Mouse (Mus musculus) urinary bladder, adult 18-20 months (tissue): ENCODE measurements at regions not wholly inside any gene's neighbourhood (a gene's known extent, or its start where the extent isn't known, plus 50 kb on each side); places are given as distances from the start of the nearest gene placed in this dataset.

Experiments used
- DNase-seq, 2 experiments: peaks; one replicate each; pipeline ENCODE4 v3.0.0; 2022; ENCODE audit warnings: low spot score in 2 of 2, mixed read lengths in 2 of 2

DNA sequence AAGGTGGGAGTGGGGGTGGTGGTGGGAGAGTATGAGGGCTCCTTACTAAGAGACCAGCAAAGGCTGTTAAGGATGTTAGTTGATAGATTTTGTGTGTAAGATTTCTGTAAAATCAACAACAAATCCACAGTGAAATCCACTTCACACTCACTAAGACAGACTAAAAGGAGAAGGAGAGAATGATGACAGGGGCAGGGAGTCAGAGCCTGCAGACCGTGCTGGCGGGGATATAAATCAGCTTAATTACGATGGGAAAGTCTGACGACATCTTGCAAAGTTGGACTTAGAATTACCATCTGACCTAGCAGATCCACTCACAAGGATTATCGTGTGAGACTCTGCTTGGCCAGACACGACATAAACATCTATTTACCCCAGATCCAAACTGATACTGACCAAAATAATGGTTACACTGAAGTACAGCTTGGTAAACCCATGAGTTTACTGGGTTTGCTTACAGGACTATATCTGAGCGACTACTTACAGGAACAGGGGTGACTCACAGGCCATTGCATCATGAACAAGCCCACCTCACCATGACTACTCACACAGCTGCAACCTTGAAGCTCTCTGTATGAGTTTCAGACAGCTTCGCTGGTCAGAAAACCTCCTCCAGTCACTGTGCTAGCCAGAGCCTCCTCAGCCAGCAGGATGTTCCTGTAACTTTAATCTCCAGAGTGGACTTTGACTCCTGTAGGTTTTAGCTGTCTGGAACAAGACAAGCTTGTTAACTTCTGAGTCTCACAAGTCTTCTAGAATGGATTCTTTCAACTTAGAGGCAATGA is 50.5 kb upstream of the Ednra start:
- no peak for DNase-seq

DNA sequence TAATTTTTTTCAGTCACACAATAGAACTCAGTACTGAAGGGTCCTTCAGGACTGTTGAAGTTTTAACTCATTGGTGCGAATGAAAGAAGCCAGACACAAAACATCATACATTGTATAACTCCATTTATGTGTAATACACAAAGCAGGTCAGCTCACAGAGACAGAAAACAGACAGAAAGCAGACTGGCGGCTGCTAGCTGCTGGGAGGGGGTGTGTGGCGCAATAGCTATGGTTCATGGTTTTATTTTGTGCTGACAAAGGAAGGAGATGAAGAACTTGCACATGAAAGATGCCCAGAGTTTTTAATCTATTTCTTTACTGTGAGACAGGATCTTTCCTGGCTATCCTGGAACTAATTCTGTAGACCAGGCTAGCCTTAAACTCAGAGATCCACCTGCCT is 51.3 kb upstream of the Ednra start:
- no peak for DNase-seq

DNA sequence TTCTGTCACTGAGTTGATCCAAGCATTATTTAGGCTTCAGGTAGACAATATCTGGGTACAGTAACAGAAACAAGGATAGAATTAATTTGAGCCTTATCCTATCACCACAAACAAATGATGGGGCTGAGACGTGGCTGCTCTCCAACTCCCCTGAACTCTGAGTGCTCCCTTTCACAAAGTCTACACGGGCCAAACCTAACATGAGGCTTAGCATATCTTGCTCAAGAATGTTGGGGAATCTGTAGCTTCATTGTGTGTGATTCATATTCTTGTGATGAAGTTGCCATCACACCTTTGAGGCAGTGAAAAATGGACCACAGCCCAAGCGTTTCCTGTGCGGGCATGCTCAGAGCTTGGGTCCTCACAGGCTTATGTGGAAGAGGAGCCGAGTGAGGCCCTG is 53.3 kb upstream of the Ednra start:
- DNase-seq = no peak

DNA sequence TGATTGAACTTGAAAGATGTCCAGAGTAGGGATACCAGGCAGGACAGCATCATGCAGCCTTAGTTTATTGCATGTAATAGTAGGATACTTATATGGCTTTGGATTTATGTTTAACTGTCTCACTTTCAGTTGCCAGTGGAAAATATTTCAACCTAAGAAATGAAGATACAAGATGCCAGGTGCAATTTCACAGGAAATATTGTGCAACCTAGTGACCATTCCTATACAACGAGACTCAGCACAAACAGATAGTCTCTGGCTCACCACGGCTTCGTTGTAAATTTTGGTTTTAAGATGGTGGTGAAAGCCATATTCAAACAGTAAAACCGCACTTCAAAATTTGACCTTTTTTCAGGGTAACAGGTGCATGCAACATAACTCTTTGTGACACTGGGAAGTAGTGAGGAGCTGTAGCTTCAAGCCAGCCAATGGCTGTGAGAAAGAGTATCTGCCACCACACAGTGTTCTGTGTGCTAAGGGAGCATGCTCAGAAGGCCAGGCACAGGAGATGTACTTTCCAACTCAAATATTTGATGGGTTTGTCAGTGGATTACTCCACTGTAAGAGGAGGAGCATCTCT is 61.5 kb upstream of the Ednra start:
- DNase-seq = no peak

DNA sequence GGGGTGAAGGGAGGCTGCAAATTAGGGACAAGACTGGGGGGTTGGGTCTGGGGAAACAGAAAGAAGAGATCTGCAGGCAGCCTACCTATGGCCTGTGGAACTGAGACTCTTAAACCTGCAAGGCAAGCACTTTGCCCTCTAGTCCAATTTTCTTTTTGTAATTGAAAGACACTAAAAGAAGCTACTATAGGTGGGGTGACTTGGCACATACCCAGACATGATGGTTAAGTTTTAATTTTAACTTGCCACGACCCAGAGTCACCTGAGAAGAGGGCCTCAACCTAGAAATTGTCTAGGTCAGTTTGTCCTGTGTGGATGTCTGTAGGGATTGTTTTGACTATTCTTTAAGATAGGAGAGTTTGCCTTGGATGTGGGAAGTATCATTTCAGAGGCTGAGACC is 70.6 kb upstream of the Ednra start:
- DNase-seq = no peak

DNA sequence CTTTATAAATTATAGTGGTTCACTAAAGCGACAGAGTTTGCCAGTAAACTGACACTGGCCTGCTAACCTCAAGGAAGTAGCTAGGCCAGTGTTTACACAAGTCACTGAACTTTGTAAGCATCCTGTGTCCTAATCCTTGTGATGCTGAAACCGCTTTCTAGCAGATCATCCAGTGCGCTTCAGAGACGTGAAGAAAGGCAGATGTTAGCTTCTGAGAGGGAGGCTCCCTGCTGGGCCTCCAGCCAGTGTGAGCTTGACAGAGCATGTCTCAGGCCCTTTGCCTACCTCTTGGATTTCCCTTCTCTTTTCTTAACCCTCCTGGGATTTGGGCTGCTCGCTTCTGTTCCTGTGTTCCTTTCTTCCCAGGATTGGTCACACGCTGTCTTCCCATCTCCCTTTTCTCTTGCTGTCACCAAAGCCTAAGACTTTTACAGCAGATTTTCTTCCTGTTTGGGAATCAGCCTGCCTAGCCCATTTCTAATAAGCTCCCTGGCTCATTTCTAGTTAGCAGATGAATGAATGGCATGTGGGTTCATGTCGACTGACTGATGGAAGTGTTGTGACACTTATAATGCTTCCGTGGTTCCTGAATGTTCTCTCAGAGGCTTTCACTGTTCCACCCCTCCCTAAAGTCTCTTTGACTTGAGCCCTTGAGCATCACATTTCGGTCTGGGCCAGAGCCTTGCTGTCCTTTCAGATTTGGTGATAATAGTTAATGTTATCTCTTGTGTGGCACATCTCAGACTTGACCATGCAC is 79.1 kb upstream of the Ednra start:
- no peak for DNase-seq

DNA sequence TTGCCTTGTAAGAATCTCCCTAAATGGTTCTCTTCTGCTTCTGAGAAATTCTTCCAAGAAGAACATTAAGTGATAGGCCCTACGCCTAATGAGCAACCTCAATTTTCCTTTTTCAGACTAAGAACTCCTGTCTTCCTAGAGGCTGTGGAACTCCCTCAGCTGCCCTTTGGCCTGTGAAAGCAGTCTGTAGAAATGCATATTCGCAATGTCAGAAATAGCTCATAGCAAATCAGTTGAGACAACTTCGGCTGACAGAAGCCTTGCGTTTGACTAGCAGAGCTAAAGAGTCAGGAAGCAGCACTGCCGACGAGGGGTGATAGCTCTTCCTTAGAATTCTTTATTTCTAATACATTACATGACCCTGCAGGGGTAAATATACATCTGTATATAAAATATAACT is 80.3 kb upstream of the Ednra start:
- DNase-seq = no peak

DNA sequence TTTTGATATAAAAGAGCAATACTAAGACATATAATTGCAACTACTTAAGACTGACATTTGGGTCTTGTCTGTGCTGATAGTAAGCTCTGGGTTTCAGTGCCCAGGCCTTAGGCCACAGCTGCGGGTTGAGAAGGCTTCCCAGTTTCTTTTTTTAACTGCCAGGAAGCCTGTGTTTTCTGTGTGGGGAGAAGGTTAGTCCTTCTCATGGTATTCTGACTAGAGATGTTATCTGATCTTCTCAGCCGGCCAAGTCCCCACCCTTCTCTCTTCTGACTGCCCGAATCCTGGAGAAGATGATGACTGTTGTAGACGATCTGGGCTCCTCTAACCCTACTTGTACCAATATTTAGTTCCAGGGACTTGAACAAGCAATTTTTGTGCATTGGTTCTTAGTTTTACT is 80.7 kb upstream of the Ednra start:
- no peak for DNase-seq

DNA sequence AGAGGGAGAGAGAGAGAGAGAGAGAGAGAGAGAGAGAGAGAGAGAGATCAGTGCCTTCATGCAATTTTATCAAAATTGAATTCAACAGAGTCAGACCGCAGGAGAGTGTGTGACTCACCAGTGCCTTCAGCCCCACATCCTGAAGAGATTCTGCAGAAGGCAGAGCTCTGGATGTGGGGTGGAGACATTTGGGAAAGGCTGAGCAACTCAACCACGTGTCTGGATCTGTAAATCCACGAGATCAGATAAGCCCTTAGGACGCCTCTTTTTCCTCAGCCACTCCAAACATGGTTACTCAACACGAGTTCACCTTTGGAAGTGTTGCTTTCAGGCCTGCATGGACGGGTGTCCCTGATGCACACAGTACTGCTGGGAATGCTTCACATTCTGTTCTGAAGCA is 81.4 kb upstream of the Ednra start:
- peak in 1 of 2 experiments; percentile 5 for DNase-seq

DNA sequence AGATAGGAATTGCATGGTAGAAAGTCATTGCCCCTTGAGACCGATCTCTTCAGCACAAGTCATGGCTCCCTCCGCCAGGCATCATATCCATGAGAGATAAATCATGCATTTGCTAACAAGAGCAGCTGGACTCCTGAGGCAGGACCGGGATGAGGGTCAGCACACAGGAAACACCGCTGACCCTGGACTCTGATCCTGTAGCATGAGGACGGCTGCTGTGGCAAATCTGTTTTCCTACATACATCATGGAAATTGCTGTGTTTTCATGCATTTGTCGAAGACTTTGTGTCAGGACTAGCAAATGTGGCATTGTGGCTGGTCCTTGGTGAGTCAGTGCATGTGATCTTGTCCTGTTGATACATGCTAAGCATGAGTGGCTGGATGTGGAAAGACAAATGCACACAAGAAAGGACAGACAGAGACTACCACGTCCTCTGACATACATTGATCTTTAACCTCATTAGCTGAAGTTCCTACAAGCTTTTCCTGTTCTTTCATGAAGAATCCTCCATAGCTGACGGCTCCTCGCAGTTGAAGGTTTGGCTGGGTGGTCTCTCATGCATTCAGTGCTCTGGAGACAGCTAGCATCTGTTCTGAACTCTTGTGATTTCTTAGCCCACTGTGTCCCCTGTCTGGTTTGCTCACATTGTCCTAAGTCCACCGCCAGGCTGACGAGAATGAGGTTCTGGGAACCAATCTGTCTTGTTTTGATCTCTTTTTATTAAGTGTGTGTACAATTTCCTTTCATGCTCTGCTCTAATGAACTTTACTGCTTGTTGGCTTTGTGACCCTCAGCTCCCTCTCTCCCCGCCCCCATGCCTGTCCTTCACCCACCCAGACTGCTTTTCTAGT is 90.8 kb upstream of the Ednra start:
- DNase-seq = no peak

DNA sequence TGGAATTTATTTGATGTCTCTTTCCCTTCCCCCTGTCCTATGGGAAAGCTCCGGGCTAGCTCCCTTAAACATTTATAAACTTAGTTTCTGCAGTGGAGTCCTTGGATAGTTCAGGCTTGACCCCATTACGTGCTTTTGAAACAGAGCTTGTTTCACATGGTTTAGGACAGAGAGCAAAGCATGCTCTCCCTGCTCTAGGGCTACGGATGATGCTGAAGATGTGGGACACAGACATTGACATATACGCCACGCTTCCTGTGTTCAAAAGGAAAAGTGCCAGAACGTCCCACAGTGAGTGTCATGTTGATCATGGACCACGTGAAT is 91.3 kb upstream of the Ednra start:
- no peak for DNase-seq

DNA sequence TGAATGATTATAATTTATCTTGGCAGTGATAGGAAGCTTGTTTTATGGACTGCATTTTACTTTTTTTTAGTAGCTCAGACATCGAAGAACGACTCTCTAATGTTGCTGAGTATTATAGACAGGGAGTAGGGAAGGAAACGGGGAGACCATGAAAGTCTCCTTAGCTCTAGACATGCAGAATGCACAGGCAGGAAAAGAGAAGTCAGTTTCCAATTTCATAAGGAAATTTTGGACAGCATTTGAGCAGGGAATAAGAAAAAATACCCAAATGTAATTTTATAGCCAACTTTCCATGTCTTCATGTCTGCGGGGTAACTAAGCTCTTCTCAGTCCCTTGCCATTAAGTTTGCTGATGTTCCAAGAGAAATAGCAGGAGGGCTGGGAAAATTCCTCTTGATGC is 92.0 kb upstream of the Ednra start:
- DNase-seq = no peak

DNA sequence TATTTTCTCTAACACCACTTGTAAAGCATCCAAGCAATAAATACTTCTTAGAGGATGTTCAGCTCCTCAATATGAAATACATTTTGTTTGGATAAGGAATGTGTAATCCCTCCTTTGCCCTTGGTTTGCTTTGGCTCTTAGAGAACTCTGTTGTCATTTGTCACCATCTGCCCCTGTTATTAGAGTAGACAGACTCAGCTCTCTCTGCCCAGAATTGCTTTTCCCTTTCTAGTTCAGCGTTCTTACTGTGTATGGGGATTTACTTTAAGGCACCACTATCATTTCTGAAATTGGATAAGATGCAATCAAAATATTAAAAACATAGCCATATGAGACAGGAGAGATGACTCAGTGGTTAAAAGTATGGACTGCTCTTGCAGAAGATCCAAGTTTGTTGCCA is 101.5 kb upstream of the Ednra start:
- DNase-seq = no peak

DNA sequence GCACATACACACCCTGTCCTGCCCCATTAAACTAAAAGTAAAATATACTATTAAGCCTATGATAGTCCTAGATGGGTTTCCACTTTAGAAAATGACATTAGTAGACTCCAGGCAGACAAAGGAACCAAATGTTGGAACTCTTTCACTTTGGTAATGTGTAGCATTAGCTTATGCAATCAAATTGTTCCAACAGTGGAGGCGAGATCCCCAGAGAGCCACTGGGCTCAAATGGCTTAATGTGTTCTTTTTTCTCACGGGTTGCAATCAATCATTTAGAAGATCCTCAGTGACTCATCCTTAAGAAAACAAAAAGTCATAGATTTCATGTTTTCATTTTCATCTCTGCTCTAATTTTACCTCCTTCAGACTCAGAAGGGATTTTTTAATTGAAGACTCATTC is 102.0 kb upstream of the Ednra start:
- no peak for DNase-seq

DNA sequence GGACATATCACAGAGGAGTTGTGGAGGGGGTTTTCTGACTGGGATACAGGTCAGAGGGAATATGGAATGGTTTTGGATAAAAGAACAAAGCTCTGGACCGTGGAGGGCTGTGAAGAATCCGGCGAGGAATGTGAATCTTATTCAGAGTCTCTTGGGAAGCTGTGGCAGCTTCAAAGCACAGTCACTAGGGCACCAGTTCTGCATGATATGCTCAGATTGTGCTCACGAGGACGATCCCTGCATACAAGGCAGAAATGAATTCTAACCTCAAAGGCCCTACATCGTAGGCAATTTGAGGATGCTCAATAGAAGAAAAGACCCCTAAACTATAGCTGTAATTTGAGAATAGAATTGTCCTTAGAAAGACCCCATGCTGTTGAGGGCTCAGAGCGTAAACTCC is 103.8 kb upstream of the Ednra start:
- no peak for DNase-seq

DNA sequence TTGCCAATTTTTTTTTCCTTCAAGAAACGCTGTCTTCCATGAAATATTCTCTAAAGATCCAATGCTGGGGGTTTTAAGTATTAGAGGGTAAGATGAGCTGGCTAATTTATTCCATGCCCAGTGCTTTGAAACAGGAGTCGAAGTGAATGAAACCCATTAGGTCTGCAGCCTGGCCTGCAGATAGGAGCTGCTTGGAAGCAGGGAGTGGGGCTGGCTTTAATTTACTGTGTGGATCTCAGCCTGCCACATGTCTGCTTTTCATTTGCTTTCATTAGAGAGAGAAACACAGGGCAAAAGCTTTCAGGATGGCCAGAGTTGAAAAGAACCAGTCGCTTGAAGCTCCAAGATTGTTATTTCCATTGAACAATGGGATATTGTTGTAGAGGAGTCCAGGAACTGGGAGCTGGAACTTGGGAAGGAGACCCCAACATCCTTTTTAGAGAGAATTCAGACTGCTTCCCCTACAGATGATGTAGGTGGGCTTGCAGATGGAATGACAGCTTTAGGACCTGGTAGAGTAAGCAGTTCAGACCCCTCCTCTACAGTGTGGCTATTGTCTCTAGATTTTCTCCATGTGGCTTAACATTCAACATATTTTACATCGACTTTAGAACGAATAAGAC is 105.0 kb upstream of the Ednra start:
- DNase-seq = no peak

DNA sequence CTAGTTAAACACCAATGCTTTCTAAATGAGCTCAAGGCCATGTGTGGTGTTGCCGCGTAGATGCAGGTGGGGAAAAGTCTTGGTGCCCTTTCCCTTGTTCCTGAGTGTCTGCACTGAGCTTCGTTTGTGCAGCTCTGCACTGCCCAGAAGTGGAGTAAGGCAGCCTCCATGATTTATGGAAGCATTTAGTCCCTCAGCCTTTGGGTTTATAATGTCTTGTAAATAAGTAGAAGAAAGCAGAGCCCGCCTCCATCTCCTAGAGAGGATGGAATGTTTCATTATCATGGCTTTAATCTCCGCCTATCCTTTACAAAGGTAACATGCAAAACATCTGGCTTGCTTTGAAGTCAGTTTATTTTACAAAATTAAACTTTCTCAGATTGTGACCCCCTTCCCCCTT is 105.5 kb upstream of the Ednra start:
- no peak for DNase-seq

DNA sequence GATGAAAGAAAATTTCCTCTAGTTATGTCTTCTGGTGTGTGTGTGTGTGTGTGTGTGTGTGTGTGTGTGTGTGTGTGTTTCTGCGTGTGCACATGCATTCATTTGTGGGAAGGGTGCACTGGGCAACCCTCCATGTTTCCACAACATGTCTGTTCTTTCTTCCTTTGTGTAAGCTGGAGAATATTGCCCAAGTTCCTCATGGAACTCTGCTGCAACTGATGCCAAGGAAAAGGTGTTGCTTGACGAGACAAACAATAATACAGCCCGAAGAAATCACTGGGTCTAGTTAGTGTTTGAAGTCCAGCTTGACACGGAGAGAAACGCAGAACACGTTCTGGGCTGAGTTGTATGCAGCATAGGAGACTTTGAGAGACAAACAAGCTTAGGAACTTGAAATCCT is 110.0 kb upstream of the Ednra start:
- DNase-seq = no peak

DNA sequence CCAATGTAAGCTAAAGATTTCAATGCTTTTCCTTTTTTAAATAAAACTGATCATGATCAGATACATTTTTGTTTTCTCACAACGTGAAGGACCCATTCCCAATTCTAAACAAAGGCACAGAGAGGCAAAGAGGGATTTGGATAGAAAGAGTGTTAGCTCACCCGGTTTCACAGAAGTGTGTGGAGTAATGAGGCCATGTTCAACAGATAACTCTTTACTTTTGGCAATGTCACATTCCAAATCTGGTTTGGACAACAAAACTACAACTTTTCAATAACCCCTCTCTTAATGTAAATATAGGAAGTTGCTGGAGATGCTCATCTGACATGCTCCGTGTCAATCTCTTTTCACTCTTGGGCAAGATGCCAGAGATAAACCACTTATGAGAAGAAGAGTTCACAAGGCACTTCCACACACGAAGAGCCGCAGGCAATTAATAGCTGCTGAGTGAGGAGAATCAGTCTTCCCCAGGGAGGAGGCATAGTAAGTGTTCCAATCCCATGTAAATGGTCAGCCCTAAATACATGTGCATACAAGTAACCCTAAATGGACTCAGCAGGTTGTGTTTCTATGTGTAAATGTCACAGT is 112.7 kb upstream of the Ednra start:
- no peak for DNase-seq

DNA sequence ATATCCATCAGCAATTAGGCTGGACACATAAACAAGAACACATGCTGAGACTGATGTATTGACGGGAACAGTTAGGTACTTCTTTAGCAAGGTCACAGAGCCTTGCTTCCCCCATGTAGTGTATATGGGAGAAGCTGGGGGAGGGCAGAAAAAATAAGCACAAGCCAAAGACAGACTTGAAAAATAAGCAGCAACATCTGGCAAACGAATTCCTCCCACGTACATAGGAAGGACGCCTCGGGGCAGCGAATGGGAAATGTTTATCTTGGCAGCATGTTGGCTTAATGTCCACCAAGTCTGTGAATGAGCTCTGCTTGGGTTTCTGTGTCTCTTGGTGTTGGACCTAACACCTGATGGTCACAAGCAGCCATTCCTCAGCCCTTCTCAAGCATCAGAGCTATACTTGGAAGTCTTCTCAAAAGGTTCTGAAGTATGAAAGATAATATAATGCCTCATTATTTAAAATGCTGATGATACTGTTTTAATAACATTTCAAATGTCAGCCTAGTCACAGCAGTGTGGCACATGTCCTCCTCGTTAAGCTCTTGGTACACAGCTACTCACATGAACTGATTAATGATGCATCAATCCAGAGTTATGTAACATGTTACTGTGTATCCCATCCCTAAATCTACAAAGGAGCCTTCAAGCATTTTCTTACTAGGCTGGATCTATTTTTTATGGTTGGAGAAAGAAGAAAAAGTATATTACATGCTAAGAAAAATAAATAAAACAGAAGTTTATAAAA is 118.3 kb upstream of the Ednra start:
- no peak for DNase-seq

DNA sequence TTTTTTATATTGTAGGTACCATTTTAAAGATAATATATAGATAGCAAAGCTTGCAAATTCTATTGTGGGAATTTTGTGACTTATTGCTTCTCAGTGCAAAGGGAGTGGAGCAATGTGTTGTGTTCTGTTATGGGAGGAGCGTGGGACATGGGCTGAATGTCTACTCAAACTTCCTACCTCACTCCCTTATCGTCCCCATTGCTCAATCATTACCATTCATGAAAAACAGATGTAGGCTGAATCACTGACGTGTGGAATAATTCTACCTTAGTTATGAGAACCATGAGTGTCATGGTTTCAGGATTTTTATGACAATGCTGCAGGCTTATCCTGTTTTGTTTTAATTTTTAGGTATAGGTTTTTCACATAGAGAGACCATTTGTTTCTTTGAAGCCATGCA is 119.0 kb upstream of the Ednra start:
- DNase-seq = no peak
